Mouse (Mus musculus) forebrain, postnatal 0 days (tissue): Measurements from ENCODE around the gene Gal3st2b. TPM values are rescaled to one million over a fixed set of nuclear protein-coding genes. Genes with fewer than 3 reads are reported as not detected.
"Not testable (repeated sequence)": the region's sequence is repeated elsewhere in the genome, so short reads cannot be mapped to it uniquely, and the experiment has no call there.

Experiments
- ATAC-seq: fragments of 200-750 bp; cut with Nextera tagmentation; 2 replicates; pipeline ENCODE4 v1.8.0; 2017; ENCODE audit warnings: mild to moderate bottlenecking, moderate library complexity
- DNase-seq: peaks from one replicate; pipeline ENCODE4 v3.0.0-alpha.2; 2015
- H3K27ac ChIP-seq: fragments of 300-500 bp; sonication (generic); 2 replicates; pipeline ENCODE4 v1.5.1; 2014; ENCODE audit warnings: low read depth, mild to moderate bottlenecking, antibody characterized with exemption, low read length, moderate library complexity, mixed read lengths
- H3K27me3 ChIP-seq: fragments of 300-500 bp; sonication (generic); 2 replicates; pipeline ENCODE4 v1.6.1; 2014; ENCODE audit warnings: mild to moderate bottlenecking, low read length, mixed read lengths; ENCODE audit not compliant: insufficient read depth
- H3K36me3 ChIP-seq: fragments of 300-500 bp; sonication (generic); 2 replicates; pipeline ENCODE4 v1.6.1; 2014; ENCODE audit warnings: mild to moderate bottlenecking, moderate library complexity; ENCODE audit not compliant: insufficient read depth
- H3K4me1 ChIP-seq: fragments of 300-500 bp; sonication (generic); 2 replicates; pipeline ENCODE4 v1.6.1; 2014; ENCODE audit warnings: antibody characterized with exemption; ENCODE audit not compliant: insufficient read depth
- H3K4me2 ChIP-seq: fragments of 300-500 bp; sonication (generic); 2 replicates; pipeline ENCODE4 v1.6.1; 2014; ENCODE audit warnings: low read depth, mild to moderate bottlenecking, moderate library complexity
- H3K4me3 ChIP-seq: fragments of 300-500 bp; sonication (generic); 2 replicates; pipeline ENCODE4 v1.5.1; 2014; ENCODE audit warnings: low read depth, low read length, mixed read lengths
- H3K9ac ChIP-seq: fragments of 300-500 bp; sonication (generic); 2 replicates; pipeline ENCODE4 v1.6.1; 2014; ENCODE audit warnings: mild to moderate bottlenecking
- H3K9me3 ChIP-seq: fragments of 300-500 bp; sonication (generic); 2 replicates; pipeline ENCODE4 v1.6.1; 2016; ENCODE audit warnings: low read length
- CTCF ChIP-seq: sonication (generic); IDR thresholded peaks from 2 replicates; pipeline ENCODE4 v1.5.1; 2016; ENCODE audit warnings: antibody characterized with exemption, control low read depth, low read depth
- WGBS: fragments of 180-500 bp; shearing (Covaris S2); extraction: QIAGEN DNeasy Blood & Tissue Kit; methylation state at CpG from one replicate; pipeline ENCODE4 v1.1.7; 2014; 5-methylcytosine and 5-hydroxymethylcytosine counted together
- polyA plus RNA-seq: library from polyadenylated mRNA; unstranded; fragments of >200 nt; fragmentation: Nextera tagmentation; extraction: Ambion mirVana; gene quantifications from 2 replicates; pipeline ENCODE4 v1.2.1, GENCODE M21; 2015
- total RNA-seq: library from RNA; depleted of rRNA; stranded (reverse); fragments of >200 nt; gene quantifications from 2 replicates; pipeline ENCODE4 v1.2.3, GENCODE M21; 2014; rRNA removed

The Gal3st2b gene
- total RNA-seq = not detected in 2 replicates
- not detected in 2 replicates for polyA plus RNA-seq

- H3K4me2 ChIP-seq, H3K27ac ChIP-seq, H3K4me1 ChIP-seq, H3K27me3 ChIP-seq, H3K9ac ChIP-seq, ATAC-seq, H3K4me3 ChIP-seq, DNase-seq, H3K9me3 ChIP-seq, H3K36me3 ChIP-seq: not testable (repeated sequence)
- WGBS = 88% methylated on average over 2 of the region's 2 CpGs
These were observed at the start of gene Gal3st2b for GRCm38 (mm10) chr1:93918011-93918410. Gene Gal3st2b, plus strand, starts transcription at chr1:93918311.

- H3K4me2 ChIP-seq, H3K27ac ChIP-seq, H3K36me3 ChIP-seq, ATAC-seq, DNase-seq, H3K9me3 ChIP-seq, H3K4me1 ChIP-seq, H3K4me3 ChIP-seq, H3K9ac ChIP-seq, H3K27me3 ChIP-seq: not testable (repeated sequence)
- 57% methylated on average over 1 of the region's 1 CpGs for WGBS
These were observed 46.5 kb upstream of the Gal3st2b start for GRCm38 (mm10) chr1:93871594-93872105.

DNA sequence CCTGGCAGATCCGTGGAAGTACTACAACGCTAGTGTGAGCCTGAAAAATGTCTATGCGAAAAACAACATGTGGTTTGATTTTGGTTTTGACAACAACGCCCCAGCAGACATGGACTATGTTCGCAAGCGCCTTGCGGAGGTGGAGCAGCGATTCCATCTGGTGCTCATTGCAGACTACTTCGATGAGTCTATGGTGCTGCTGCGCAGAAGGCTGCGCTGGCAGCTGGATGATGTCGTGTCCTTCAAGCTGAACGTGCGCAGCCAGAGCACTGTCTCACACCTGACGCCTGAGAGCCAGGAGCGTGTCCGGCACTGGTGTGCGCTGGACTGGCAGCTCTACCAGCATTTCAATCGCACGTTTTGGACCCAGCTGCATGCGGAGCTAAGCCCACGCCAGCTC is 43.7 kb upstream of the Gal3st2b start:
- 94% methylated on average over 10 of the region's 22 CpGs for WGBS
- DNase-seq, H3K9ac ChIP-seq, H3K4me3 ChIP-seq, ATAC-seq, H3K4me2 ChIP-seq, H3K4me1 ChIP-seq, H3K27me3 ChIP-seq, H3K9me3 ChIP-seq, H3K36me3 ChIP-seq, H3K27ac ChIP-seq: not testable (repeated sequence)

DNA sequence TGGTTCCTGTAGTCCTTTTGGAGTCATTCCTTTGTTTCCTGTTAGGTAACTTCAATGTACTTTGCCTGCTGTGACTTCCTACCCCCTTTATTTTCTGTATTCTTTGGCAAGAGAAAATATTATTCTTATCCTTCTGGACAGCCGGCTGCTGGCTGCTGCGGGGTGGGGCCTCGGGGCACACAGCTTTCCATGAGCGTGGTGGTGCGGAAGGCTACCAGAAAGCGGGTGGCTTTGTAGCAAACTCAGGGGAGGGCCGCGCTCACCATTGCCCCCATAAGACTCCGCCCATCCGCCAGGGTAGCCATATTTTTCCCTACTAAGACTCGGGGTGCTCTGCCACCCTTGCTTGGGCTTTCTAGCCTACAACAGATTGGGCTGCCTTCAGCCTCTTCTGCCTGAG is 36.3 kb upstream of the Gal3st2b start:
- not testable (repeated sequence) for H3K9me3 ChIP-seq, H3K9ac ChIP-seq, H3K36me3 ChIP-seq, H3K4me3 ChIP-seq, H3K4me1 ChIP-seq, H3K27me3 ChIP-seq, DNase-seq, ATAC-seq, H3K4me2 ChIP-seq, H3K27ac ChIP-seq
- WGBS = no CpG with 5 or more reads among the region's 11 CpGs

GRCm38 (mm10) chr1:93890936-93891335 is 27.2 kb upstream of the Gal3st2b start:
- not testable (repeated sequence) for ATAC-seq, DNase-seq, H3K36me3 ChIP-seq, H3K4me1 ChIP-seq, H3K4me2 ChIP-seq, H3K9me3 ChIP-seq, H3K4me3 ChIP-seq, H3K27me3 ChIP-seq, H3K27ac ChIP-seq, H3K9ac ChIP-seq
- 68% methylated on average over 1 of the region's 1 CpGs for WGBS
- 0 out of 2 replicates have a peak, but pooled peaks have one; percentile 4 for TF ChIP-seq CTCF

- not testable (repeated sequence) for H3K9ac ChIP-seq, H3K27ac ChIP-seq, H3K36me3 ChIP-seq, H3K27me3 ChIP-seq, H3K4me2 ChIP-seq, H3K4me3 ChIP-seq, DNase-seq, H3K4me1 ChIP-seq, ATAC-seq, H3K9me3 ChIP-seq
- no CpG with 5 or more reads among the region's 1 CpGs for WGBS
These were observed 20.7 kb upstream of the Gal3st2b start for GRCm38 (mm10) chr1:93897395-93897794.

DNA sequence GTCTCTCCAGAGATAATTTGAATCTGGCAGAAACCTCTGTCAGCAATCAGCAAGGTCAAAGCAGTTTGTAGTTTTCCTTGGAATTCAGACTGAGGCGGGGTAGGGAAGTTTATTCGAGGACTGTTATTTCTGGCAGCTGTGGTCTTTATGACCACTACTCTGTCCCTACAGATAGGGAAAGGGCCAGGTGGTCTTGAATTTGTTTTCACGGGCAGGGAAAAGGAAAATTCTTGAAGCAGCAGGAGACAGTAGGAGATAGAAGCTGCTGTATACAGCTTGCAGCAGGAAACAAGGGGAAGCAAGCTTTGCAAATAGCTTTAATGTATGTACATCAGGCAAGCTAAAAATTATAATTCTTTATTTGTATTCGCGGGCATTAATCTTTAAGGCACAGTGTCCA is 16.8 kb upstream of the Gal3st2b start:
- H3K36me3 ChIP-seq, H3K27ac ChIP-seq, H3K9me3 ChIP-seq, ATAC-seq, H3K4me3 ChIP-seq, H3K4me2 ChIP-seq, H3K4me1 ChIP-seq, H3K9ac ChIP-seq, DNase-seq, H3K27me3 ChIP-seq: not testable (repeated sequence)
- WGBS = 76% methylated on average over 2 of the region's 5 CpGs

DNA sequence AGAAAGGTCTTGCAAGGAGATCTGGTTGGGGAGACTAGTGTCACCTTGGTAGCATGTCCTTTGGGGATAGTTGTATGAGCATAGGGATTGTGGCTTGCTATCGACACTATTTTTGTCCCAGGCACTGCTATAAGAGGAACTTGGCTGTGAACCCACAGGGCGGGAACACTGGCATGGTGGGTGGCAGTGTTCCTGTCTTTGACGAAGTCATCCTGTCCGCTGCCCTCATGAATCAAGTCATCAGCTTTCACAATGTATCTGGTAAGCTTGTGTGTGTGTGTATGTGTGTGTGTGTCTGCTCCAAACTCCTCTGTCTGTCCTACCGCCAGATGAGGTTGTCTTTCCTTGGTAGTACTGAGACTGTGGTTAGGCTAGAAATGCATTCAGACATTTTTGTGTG is 11.4 kb upstream of the Gal3st2b start:
- H3K4me2 ChIP-seq, DNase-seq, H3K36me3 ChIP-seq, H3K4me1 ChIP-seq, H3K27me3 ChIP-seq, H3K9me3 ChIP-seq, H3K27ac ChIP-seq, H3K4me3 ChIP-seq, ATAC-seq, H3K9ac ChIP-seq: not testable (repeated sequence)
- WGBS = 60% methylated on average over 2 of the region's 5 CpGs

DNA sequence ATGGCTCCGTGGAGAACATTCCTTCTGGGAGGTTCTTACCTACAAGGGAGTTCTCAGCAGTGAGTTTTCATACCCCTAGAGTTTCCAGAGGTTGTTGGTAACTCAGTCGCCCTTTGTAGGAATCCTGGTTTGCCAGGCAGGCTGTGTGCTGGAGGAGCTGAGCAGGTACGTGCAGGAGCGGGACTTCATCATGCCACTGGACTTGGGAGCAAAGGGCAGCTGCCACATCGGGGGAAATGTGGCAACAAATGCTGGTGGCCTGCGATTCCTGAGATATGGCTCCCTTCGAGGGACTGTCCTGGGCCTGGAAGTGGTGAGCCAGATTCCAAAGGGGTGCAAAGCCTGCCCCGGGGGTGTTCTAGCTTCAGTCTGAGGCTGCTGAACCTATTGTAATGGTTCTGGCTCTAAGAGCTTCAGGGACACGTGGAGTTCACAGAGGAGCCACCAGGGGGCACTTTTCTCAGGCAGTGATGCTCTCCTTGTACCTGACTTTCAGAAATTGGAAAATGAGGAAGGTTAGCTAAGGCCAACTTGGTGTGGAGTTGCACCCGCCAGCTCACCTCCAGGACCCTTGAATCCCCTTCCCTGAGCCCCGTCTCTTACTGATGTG is 9.0 kb upstream of the Gal3st2b start:
- not testable (repeated sequence) for H3K27me3 ChIP-seq, H3K4me3 ChIP-seq, H3K27ac ChIP-seq, H3K9ac ChIP-seq, H3K36me3 ChIP-seq, DNase-seq, H3K4me2 ChIP-seq, H3K9me3 ChIP-seq, H3K4me1 ChIP-seq
- peak; percentile 36; the same call in 1 of the 2 replicates for ATAC-seq
- no CpG with 5 or more reads among the region's 11 CpGs for WGBS

GRCm38 (mm10) chr1:93911877-93912276 is 6.2 kb upstream of the Gal3st2b start:
- not testable (repeated sequence) for H3K4me3 ChIP-seq, H3K9ac ChIP-seq, H3K4me2 ChIP-seq, DNase-seq, H3K27ac ChIP-seq, H3K9me3 ChIP-seq, H3K27me3 ChIP-seq, H3K36me3 ChIP-seq, H3K4me1 ChIP-seq
- peak; percentile 78 for ATAC-seq
- WGBS = no CpG with 5 or more reads among the region's 2 CpGs
